Mouse (Mus musculus) layer of hippocampus, adult 11-12 months (tissue): ENCODE measurements at regions not wholly inside any gene's neighbourhood (a gene's known extent, or its start where the extent isn't known, plus 50 kb on each side); places are given as distances from the start of the nearest gene placed in this dataset.

Source experiments
- DNase-seq: peaks from one replicate; pipeline ENCODE4 v3.0.0; 2022; ENCODE audit warnings: low spot score

- no peak for DNase-seq
These were observed 355.0 kb upstream of the Cblb start for GRCm38 (mm10) chr16:51675988-51676387.

DNA sequence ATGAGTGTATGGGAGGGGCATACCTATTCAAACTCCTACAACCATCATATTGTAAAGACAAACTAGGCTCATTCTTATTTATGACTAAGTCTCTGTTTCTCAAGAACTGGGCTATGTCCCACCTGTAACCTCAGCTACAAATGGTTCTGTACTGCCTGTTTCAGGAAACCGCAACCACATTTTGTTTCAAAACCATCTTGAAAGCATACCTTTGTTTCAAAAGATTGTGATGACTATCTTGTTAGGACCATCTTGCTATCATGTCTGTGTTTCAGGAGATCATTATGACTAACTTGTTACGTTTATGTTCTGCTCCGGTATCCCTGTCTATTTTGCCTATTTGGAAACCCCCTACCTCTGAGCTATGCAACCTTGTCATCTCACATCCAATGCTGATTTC is 340.2 kb upstream of the Cblb start:
- DNase-seq = no peak

GRCm38 (mm10) chr16:51705026-51705425 is 326.0 kb upstream of the Cblb start:
- no peak for DNase-seq

DNA sequence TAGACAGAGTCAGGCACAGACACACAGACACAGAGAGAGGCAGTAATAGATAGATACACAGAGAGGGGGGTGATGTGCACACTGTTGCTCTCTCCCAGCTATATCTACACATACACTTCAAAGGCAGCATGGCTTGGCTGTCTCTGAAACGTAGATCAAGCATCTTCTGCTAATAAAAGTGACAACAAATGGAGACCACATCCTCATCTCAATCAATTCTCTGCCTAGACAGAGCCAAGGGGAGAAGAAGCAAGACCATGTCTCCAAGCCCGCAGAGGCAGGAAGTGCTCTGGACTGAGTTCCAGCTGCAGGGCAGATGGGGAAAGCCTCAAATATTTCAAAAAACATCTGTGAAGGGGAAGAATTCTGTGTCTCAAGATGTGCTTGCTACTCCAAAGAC is 312.3 kb upstream of the Cblb start:
- DNase-seq = no peak

DNA sequence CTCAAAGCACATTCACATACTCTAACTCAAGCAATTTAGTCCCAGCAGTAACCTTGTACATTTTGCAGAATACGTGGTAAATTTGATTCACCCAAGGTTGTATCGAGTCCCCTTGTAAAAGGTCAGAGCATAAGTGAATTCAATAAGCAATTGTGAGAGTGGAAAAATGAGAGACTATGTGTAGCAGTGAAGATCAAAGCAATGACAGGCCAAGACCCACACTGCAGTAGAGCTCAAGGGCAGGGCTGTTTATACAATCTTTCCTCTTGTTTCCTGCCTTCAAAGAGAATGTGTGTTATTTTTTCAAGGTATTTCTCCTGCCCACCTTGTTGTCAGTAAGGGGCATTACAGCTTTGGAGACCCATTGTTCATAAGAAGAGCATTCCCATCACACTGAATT is 311.4 kb upstream of the Cblb start:
- no peak for DNase-seq

- no peak for DNase-seq
These were observed 308.3 kb upstream of the Cblb start for GRCm38 (mm10) chr16:51722682-51723081.

DNA sequence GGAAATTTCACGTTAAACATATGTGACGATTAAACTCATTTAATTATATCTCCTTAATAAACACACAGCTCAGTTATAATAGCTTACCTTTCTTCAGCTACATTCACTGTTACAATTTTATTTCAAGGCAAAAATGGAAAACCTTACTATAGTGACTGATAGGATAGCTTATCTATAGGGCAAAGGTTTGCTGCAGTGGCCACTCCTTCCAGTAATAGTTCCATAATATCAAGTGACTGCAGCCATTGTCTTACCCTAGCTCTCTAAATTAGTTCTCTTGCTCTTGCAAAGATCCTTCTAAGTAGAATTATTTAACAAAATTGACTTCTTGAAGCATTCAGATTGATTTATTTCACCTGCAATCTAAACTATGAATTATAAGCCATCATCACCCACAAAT is 289.1 kb upstream of the Cblb start:
- DNase-seq = no peak

- DNase-seq = no peak
These were observed 279.1 kb upstream of the Cblb start for GRCm38 (mm10) chr16:51751878-51752277.

DNA sequence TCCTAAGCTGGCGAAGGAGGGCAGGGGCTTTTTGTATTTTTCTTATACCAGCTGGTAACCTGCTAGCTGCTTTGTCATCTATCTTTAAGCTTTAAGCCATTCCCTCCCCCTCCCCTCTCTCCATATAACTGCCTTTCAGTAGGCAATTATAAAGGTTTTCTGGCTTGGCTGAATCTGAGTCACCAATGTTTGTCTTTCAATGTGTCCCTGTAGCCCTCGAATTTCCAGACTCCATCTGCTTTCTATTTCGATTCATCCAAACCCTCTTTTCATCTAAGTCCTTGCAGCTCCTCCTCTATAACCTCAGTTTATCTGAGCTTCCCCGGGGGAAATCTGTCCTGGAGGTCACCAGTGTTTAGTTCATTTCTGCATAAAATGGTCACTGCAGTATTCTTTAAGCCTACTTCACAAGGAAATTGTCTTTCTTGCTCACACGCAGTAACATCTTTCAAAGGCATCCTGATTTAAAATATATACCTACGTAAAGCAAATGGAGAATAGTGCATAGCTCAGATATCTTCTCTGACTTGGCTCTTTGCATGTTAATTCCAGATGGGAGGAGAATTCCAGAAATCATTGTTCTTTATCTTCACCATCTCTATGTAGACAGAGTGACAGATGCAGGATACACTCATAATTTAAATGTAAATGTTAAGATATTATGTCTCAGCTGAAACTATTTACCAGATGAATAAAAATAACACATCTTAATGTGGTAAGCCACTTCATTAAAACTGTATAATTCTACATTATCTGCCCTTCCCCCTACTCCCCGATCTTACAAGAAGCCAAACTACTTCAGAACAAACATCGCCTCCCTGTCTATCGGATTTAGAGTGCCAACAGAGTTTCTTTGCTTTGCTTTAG is 272.4 kb upstream of the Cblb start:
- DNase-seq = peak; percentile 8

DNA sequence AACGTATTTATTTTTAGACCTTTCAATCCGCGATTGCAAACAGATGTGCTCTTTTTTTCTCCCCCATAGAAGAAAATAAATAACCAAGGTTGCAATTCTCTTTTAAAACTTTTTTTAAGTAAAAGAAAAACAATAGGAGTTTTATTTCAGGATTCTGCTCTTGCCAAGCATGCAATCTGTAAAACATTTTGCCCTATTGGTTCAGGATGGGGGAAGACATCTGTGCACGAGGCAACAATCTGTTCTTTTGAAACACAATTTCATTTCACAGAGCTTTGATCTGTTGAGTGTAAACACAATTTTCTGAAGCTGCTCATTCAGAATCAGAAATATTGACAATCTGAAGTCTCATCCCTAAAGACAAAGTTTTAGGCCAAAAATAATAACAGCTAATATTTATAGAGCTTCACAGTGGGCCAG is 271.8 kb upstream of the Cblb start:
- DNase-seq = peak; percentile 49

GRCm38 (mm10) chr16:51767556-51767955 is 263.5 kb upstream of the Cblb start:
- no peak for DNase-seq

- no peak for DNase-seq
These were observed 252.1 kb upstream of the Cblb start for GRCm38 (mm10) chr16:51778920-51779319.

- no peak for DNase-seq
These were observed 236.0 kb upstream of the Cblb start for GRCm38 (mm10) chr16:51795003-51795402.

DNA sequence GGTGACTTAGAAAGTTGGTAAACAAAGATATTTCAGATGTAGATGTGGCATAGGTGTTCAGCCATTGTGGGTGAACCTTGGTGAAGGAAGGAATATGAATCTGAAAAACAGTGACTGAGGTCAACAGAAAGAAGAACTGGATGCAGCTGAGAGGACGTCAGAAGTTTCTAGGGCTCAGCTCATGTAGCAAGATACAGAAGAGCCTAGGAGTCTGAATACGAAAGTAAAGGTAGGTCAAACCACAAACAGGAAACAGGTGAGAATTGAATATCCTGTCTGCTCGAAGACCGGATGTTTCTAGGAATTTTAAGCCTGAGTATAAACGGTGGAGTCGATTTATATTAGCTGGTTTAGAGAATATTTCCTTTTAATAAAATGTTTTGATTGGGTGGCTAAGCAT is 223.7 kb upstream of the Cblb start:
- no peak for DNase-seq

DNA sequence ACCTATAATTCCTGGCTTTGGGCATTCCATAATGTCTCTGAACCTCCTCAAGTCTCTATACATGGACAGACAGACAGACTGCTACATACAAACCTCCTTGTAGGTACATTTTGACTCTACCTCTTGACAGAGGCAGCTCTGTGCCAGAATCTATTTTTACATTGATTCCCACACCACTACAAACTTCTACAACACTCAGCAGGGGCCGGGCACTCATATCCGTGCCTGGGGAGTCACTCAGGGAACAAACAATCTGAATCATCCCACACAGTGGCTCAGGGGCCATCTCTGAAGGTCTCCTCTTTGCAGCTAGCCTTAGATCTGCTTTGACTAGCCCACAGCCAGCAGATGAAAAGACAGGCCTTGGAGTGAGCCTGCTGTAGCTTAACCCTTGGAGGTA is 221.9 kb upstream of the Cblb start:
- no peak for DNase-seq

GRCm38 (mm10) chr16:51811073-51811472 is 220.0 kb upstream of the Cblb start:
- DNase-seq = no peak

DNA sequence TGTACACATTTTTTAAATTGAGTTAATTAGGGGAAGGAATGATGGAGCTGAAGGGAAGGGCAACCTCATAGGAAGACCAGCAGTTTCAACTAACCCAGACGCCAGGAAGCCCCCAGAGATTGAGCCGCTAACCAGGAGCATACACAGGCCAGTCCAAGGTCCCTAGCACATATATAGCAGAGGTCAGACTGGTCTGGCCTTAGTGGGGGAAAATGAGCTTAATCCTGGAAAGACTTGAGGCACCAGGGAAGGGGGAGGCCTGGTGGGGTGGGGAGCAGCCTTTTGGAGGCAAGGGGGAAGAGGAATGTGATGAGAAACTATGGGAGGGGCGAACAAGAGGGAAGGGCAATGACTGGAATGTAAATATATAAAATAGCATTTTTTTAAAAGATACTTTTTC is 188.3 kb upstream of the Cblb start:
- DNase-seq = no peak

DNA sequence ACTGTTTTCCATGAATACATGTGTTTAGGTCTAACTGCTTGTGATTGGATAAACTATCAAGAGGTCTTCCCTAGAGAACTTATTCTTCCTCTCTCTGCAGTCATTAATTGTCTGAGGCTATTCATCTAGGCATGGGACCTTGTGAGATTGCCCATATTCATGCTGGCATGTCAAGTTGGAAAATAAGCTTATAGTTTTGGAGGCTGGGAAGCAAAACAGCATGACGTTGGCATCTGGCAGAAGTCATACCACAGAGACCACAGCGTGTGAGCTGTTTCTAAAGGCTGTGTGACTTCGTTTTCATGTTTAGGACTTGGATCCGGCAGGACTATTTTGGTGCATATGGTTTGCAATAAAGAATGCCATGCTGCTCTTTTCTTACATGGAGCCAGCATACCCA is 185.5 kb upstream of the Cblb start:
- no peak for DNase-seq

DNA sequence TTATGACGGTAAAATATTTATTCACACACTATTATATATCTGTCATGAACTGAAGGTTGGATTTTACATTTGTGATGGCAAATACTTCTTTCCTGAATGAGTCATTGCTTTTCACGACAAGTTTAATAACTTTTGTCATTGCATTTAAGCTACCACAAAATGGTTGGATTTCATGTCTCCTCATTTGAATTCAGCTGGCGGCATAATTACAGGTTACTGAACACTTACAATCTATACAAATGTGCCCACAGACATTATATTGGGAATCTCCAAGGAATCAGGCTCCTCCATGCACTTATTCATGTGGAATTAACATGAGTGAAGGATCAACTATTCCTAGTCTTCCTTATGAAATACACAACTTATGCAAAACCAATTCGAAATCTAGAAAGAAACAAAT is 150.3 kb upstream of the Cblb start:
- DNase-seq = no peak

DNA sequence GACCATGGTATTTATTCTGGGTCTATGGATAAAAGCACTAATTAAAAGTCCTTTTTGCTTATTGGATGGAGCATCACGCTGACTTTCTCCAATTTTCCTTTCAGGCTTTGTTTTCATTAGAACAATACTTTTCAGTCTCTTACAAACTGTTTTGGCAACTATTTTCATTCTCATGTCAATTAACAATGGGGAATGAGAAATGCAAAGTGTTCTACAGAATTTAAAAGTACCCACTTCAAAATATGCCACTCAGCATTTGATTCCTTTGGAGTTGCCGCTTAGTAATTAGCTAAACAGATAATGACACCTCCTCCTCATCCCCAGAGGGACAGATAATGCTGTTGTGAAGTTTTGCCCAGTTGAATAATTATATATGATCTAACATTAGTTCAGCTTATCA is 149.9 kb upstream of the Cblb start:
- DNase-seq = no peak

GRCm38 (mm10) chr16:51883813-51884212 is 147.2 kb upstream of the Cblb start:
- no peak for DNase-seq

DNA sequence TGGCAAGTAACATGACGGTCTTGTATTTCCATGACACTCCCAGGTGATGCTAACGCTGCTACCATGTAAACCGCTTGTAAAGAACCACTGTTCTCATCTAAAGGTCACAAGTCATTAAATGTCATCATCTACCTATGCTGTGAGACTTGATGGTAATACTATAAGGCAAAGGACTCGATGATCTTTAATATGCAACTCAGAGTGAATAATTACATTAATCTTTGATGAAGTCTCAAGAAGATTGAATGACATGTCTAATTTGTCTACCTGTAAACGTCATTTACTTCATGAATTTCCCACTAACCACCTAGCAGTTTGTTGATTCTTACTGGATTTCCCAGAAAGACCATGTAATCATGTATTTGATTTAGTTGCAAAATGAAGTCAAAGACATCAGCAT is 143.5 kb upstream of the Cblb start:
- DNase-seq = no peak

- no peak for DNase-seq
These were observed 125.4 kb upstream of the Cblb start for GRCm38 (mm10) chr16:51905588-51905987.

- no peak for DNase-seq
These were observed 124.3 kb upstream of the Cblb start for GRCm38 (mm10) chr16:51906686-51907085.
